Mouse (Mus musculus) MEL (cell line): ENCODE measurements around the gene Nanos3. TPM values are rescaled to one million over a fixed set of nuclear protein-coding genes. Genes with fewer than 3 reads are reported as not detected.

ENCODE experiments used
- DNase-seq: peaks from one replicate; pipeline ENCODE4 v3.0.0; 2011; ENCODE audit warnings: low read depth, low spot score
- H3K27ac ChIP-seq: 2 replicates; pipeline ENCODE4 v1.5.1; 2012; ENCODE audit warnings: low read depth, mild to moderate bottlenecking, control low read depth, low read length, moderate library complexity; ENCODE audit not compliant: control insufficient read depth
- H3K27me3 ChIP-seq, 2 experiments: fragments of 150-350 bp in 1 of 2; sonication (generic) in 1 of 2; 2 replicates each; pipeline ENCODE4 v1.6.1; 2012; ENCODE audit warnings: low read length in 2 of 2, mild to moderate bottlenecking in 2 of 2, improper control_type of control experiment in 1 of 2, moderate library complexity in 1 of 2; ENCODE audit not compliant: insufficient read depth in 2 of 2, control insufficient read depth in 1 of 2
- H3K36me3 ChIP-seq, 2 experiments: 2 replicates each; pipeline ENCODE4 v1.6.1; 2012 to 2014; ENCODE audit warnings: low read length in 2 of 2, improper control_type of control experiment in 1 of 2, inconsistent platforms in 1 of 2, mild to moderate bottlenecking in 1 of 2; ENCODE audit not compliant: insufficient read depth in 2 of 2, control insufficient read depth in 1 of 2
- H3K4me1 ChIP-seq, 2 experiments: fragments of 150-350 bp in 1 of 2; sonication (generic) in 1 of 2; 2 replicates each; pipeline ENCODE4 v1.6.1; 2012; ENCODE audit warnings: low read length in 2 of 2, improper control_type of control experiment in 1 of 2, mild to moderate bottlenecking in 1 of 2; ENCODE audit not compliant: insufficient read depth in 2 of 2, control insufficient read depth in 1 of 2
- H3K4me3 ChIP-seq, 2 experiments: fragments of 150-350 bp in 1 of 2; sonication (generic) in 1 of 2; 2 replicates each; pipeline ENCODE4 v1.5.1; 2012; ENCODE audit warnings: low read depth in 2 of 2, low read length in 2 of 2, mild to moderate bottlenecking in 2 of 2, moderate library complexity in 2 of 2, control low read depth in 1 of 2, improper control_type of control experiment in 1 of 2; ENCODE audit not compliant: control insufficient read depth in 1 of 2, insufficient read depth in 1 of 2
- H3K79me2 ChIP-seq: 2 replicates; pipeline ENCODE4 v1.6.1; 2012; ENCODE audit warnings: mild to moderate bottlenecking, low read length, moderate library complexity; ENCODE audit not compliant: control insufficient read depth, poor library complexity, insufficient read depth
- H3K9ac ChIP-seq: 2 replicates; pipeline ENCODE4 v1.6.1; 2012; ENCODE audit warnings: low read depth, mild to moderate bottlenecking, control low read depth, low read length, moderate library complexity; ENCODE audit not compliant: control insufficient read depth, poor library complexity, severe bottlenecking
- H3K9me3 ChIP-seq: fragments of 150-350 bp; sonication (generic); replicated peaks from 2 replicates; pipeline ENCODE4 v1.6.1; 2012; ENCODE audit warnings: mild to moderate bottlenecking, low read length, improper control_type of control experiment, moderate library complexity; ENCODE audit not compliant: insufficient read depth
- CHD2 ChIP-seq: IDR thresholded peaks from 2 replicates; pipeline ENCODE4 v1.6.1; 2011; ENCODE audit warnings: low read length, improper control_type of control experiment
- CTCF ChIP-seq, 3 experiments: IDR thresholded peaks in 2 of 3; conservative IDR thresholded peaks in 1 of 3; 2 replicates each; pipeline ENCODE4 v1.5.1; 2011 to 2012; ENCODE audit warnings: low read length in 3 of 3, low read depth in 2 of 3, mild to moderate bottlenecking in 2 of 3, improper control_type of control experiment in 1 of 3, inconsistent platforms in 1 of 3, mixed read lengths in 1 of 3, moderate library complexity in 1 of 3; ENCODE audit not compliant: control insufficient read depth in 1 of 3, insufficient read depth in 1 of 3, poor library complexity in 1 of 3, severe bottlenecking in 1 of 3
- ELF1 ChIP-seq: IDR thresholded peaks from 2 replicates; pipeline ENCODE4 v1.6.1; 2014; ENCODE audit warnings: low read depth, mild to moderate bottlenecking, inconsistent platforms, low read length, improper control_type of control experiment, moderate library complexity
- GABPA ChIP-seq: IDR thresholded peaks from 2 replicates; pipeline ENCODE4 v1.6.1; 2012; ENCODE audit warnings: low read depth, mild to moderate bottlenecking, inconsistent platforms, low read length, improper control_type of control experiment, moderate library complexity
- GATA1 ChIP-seq: IDR thresholded peaks from 2 replicates; pipeline ENCODE4 v1.6.1; 2011; ENCODE audit warnings: low read depth, low read length, improper control_type of control experiment
- HCFC1 ChIP-seq: IDR thresholded peaks from 2 replicates; pipeline ENCODE4 v1.6.1; 2012; ENCODE audit warnings: low read depth, mild to moderate bottlenecking, inconsistent platforms, low read length, improper control_type of control experiment, moderate library complexity
- KAT2A ChIP-seq: conservative IDR thresholded peaks from 2 replicates; pipeline ENCODE4 v1.6.1; 2012; ENCODE audit warnings: low read depth, low read length, improper control_type of control experiment, inconsistent platforms
- MAX ChIP-seq: IDR thresholded peaks from 2 replicates; pipeline ENCODE4 v1.6.1; 2011; ENCODE audit warnings: low read length, improper control_type of control experiment
- MAZ ChIP-seq: IDR thresholded peaks from 2 replicates; pipeline ENCODE4 v1.6.1; 2012; ENCODE audit warnings: low read depth, mild to moderate bottlenecking, inconsistent platforms, low read length, improper control_type of control experiment
- MEF2A ChIP-seq: IDR thresholded peaks from 2 replicates; pipeline ENCODE4 v1.6.1; 2014; ENCODE audit warnings: low read depth, mild to moderate bottlenecking, inconsistent platforms, low read length, improper control_type of control experiment; ENCODE audit not compliant: poor library complexity, insufficient replicate concordance, severe bottlenecking; ENCODE audit errors: extremely low read depth
- MXI1 ChIP-seq: IDR thresholded peaks from 2 replicates; pipeline ENCODE4 v1.6.1; 2011; ENCODE audit warnings: mild to moderate bottlenecking, low read depth, low read length, improper control_type of control experiment
- MYC ChIP-seq: IDR thresholded peaks from 2 replicates; pipeline ENCODE4 v1.6.1; 2011; ENCODE audit warnings: low read depth, mild to moderate bottlenecking, low read length, improper control_type of control experiment, moderate library complexity
- POLR2A ChIP-seq, 2 experiments: IDR thresholded peaks; 2 replicates each; pipeline ENCODE4 v1.6.1; 2011 to 2012; ENCODE audit warnings: low read length in 2 of 2, mild to moderate bottlenecking in 2 of 2, control low read depth in 1 of 2, improper control_type of control experiment in 1 of 2, low read depth in 1 of 2, moderate library complexity in 1 of 2; ENCODE audit not compliant: control insufficient read depth in 1 of 2, insufficient read depth in 1 of 2, poor library complexity in 1 of 2
- POLR2AphosphoS2 ChIP-seq: IDR thresholded peaks from 2 replicates; pipeline ENCODE4 v1.6.1; 2011; ENCODE audit warnings: low read length, improper control_type of control experiment
- SMC3 ChIP-seq: IDR thresholded peaks from 2 replicates; pipeline ENCODE4 v1.6.1; 2011; ENCODE audit warnings: low read depth, low read length, improper control_type of control experiment
- TAL1 ChIP-seq: IDR thresholded peaks from 2 replicates; pipeline ENCODE4 v1.6.1; 2012; ENCODE audit warnings: mild to moderate bottlenecking, inconsistent platforms, low read length, moderate library complexity, mixed read lengths
- TBP ChIP-seq: IDR thresholded peaks from 2 replicates; pipeline ENCODE4 v1.8.0; 2011; ENCODE audit warnings: low read depth, low read length, improper control_type of control experiment
- TCF12 ChIP-seq: IDR thresholded peaks from 2 replicates; pipeline ENCODE4 v1.6.1; 2014; ENCODE audit warnings: low read depth, mild to moderate bottlenecking, inconsistent platforms, low read length, improper control_type of control experiment, moderate library complexity
- ZKSCAN1 ChIP-seq: IDR thresholded peaks from 2 replicates; pipeline ENCODE4 v1.6.1; 2012; ENCODE audit warnings: low read depth, mild to moderate bottlenecking, inconsistent platforms, low read length, improper control_type of control experiment, moderate library complexity
- polyA plus RNA-seq, 2 experiments: library from polyadenylated mRNA; stranded (reverse) in 1 of 2; unstranded in 1 of 2; fragments of >175 nt in 1 of 2; fragments of >200 nt in 1 of 2; gene quantifications; 2 replicates each; pipeline versions ENCODE4 v1.2.1 to v1.2.4; 2012; ENCODE audit warnings: low replicate concordance in 2 of 2, low read depth in 1 of 2; ENCODE audit not compliant: insufficient read length in 2 of 2, insufficient read depth in 1 of 2, missing spikeins in 1 of 2
- total RNA-seq: library from RNA; depleted of rRNA; stranded (reverse); fragments of 300-350 nt; gene quantifications from 2 replicates; pipeline ENCODE4 v1.2.3, GENCODE M21; 2012

Nanos3 gene
- total and polyA plus RNA-seq, 3 experiments = 1.7 to 2.0 TPM; not detected in 1

DNA sequence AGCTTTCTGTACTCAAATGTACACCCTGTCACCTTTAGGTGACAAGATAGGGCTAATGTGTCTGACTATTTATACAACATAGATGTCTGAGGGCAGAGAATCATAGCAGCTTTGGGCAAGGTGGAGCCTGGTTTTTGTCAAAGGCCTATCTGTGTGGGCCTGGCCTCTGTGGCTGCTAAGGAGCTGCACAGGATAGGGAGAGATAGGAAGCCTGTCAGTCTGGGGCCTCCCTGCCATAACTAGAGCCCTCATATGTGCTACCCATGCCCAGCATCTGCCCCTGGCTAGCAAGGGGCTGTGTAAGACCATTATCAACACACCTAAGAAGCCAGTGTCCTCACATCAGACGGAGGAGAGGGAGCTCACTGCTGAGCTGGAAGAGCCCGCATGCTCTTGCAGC, 17.3 kb downstream of the Nanos3 start:
- Histone ChIP-seq H3K9ac (no peak overlapping the region), H3K4me1 (no peaks in the 10 kb centered on the region), H3K27ac (no peak overlapping the region), H3K79me2 (no peaks in the 10 kb centered on the region), H3K4me3 (no peak overlapping the region), H3K9me3 (no peaks in the 10 kb centered on the region), H3K27me3 (no peaks in the 10 kb centered on the region), H3K36me3 (no peaks in the 10 kb centered on the region)
- no peak for TF ChIP-seq TCF12
- no peak for TF ChIP-seq MAX
- no peak for TF ChIP-seq MEF2A
- no peak for TF ChIP-seq TAL1
- TF ChIP-seq ZKSCAN1 = no peak
- no peak for TF ChIP-seq SMC3
- no peak for TF ChIP-seq MYC
- TF ChIP-seq CHD2 = no peak
- no peak for TF ChIP-seq HCFC1
- TF ChIP-seq TBP = no peak
- TF ChIP-seq GATA1 = no peak
- TF ChIP-seq CTCF (IDR thresholded peaks at IDR 0.05 in 2 of 3, conservative IDR thresholded peaks at IDR 0.05 in 1 of 3; ENCODE audit: control insufficient read depth in 1 of 3, insufficient read depth in 1 of 3, low read depth in 2 of 3, low read length in 3 of 3, poor library complexity in 1 of 3, severe bottlenecking in 1 of 3) = no peak
- TF ChIP-seq MAZ = no peak
- TF ChIP-seq GABPA = no peak
- TF ChIP-seq KAT2A = no peak
- TF ChIP-seq POLR2A (IDR thresholded peaks at IDR 0.05; ENCODE audit: control insufficient read depth in 1 of 2, insufficient read depth in 1 of 2, low read depth in 1 of 2, low read length in 2 of 2, poor library complexity in 1 of 2) = no peak
- no peak for TF ChIP-seq POLR2AphosphoS2
- TF ChIP-seq, all 39 proteins: peak for 0
- no peak for DNase-seq

- Histone ChIP-seq H3K27me3 (no peaks in the 10 kb centered on the region), H3K4me3 (no peak overlapping the region), H3K27ac (no peak overlapping the region; the same call in 1 of the 2 replicates), H3K9ac (no peak overlapping the region), H3K9me3 (no peaks in the 10 kb centered on the region), H3K79me2 (no peaks in the 10 kb centered on the region), H3K36me3 (no peaks in the 10 kb centered on the region), H3K4me1 (no peaks in the 10 kb centered on the region; a peak in 2 of 4 replicates)
- TF ChIP-seq MXI1 = no peak
- no peak for TF ChIP-seq ELF1
- no peak for TF ChIP-seq MAZ
- no peak for DNase-seq
Measured at GRCm38 (mm10) chr8:84157620-84158019, 27.4 kb downstream of the Nanos3 start.
